Mouse (Mus musculus): Measurements from ENCODE around the gene Apip. TPM values are rescaled to one million over a fixed set of nuclear protein-coding genes. Genes with fewer than 3 reads are reported as not detected.

The Apip gene
- polyA plus RNA-seq, 1 experiment from 2014 or later, result 61.6 TPM

GRCm38 (mm10) chr2:103066683-103067551, 6.6 kb upstream of the Apip start:
- ATAC-seq (no peak), DNase-seq (ENCODE audit: low spot score) (no peak)
- Histone ChIP-seq H3K9me3 (replicated peaks; ENCODE audit: control insufficient read depth, low read length) (no peaks in the 10 kb centered on the region), H3K36me3 (ENCODE audit: control insufficient read depth, insufficient read depth, low read length) (no peaks in the 10 kb centered on the region), H3K4me3 (ENCODE audit: low read depth, low read length) (no peak overlapping the region), H3K27ac (ENCODE audit: low read depth, low read length) (no peak overlapping the region), H3K4me2 (ENCODE audit: low read length) (no peak overlapping the region), H3K27me3 (replicated peaks; ENCODE audit: control insufficient read depth, insufficient read depth, low read length) (no peaks in the 10 kb centered on the region), H3K4me1 (ENCODE audit: control insufficient read depth, insufficient read depth, low read length) (peaks cover 16% of the 10 kb centered on the region), H3K9ac (ENCODE audit: low read length) (no peak overlapping the region)
- WGBS, result 82% methylated on average over 8 of the region's 8 CpGs

- DNase-seq (ENCODE audit: low spot score), result no peak
- Histone ChIP-seq H3K9ac (ENCODE audit: low read length) (no peak overlapping the region), H3K36me3 (ENCODE audit: control insufficient read depth, insufficient read depth, low read length) (no peaks in the 10 kb centered on the region), H3K27ac (ENCODE audit: low read depth, low read length) (no peak overlapping the region), H3K27me3 (replicated peaks; ENCODE audit: control insufficient read depth, insufficient read depth, low read length) (no peaks in the 10 kb centered on the region), H3K4me2 (ENCODE audit: low read length) (no peak overlapping the region), H3K9me3 (replicated peaks; ENCODE audit: control insufficient read depth, low read length) (no peaks in the 10 kb centered on the region), H3K4me1 (ENCODE audit: control insufficient read depth, insufficient read depth, low read length) (peaks cover 23% of the 10 kb centered on the region), H3K4me3 (ENCODE audit: low read depth, low read length) (no peak overlapping the region)
- no peak for ATAC-seq
- WGBS, result 92% methylated on average over 2 of the region's 2 CpGs
Observed at GRCm38 (mm10) chr2:103067552-103068207, 5.8 kb upstream of the Apip start.

GRCm38 (mm10) chr2:103068602-103069001, 4.9 kb upstream of the Apip start:
- no peaks in the 10 kb centered on the region for H3K36me3 ChIP-seq (ENCODE audit: control insufficient read depth, insufficient read depth, low read length)
- no peak for ATAC-seq
- no peaks in the 10 kb centered on the region for H3K27me3 ChIP-seq (replicated peaks; ENCODE audit: control insufficient read depth, insufficient read depth, low read length)
- no peak for DNase-seq (ENCODE audit: low spot score)
- WGBS, result 91% methylated on average over 1 of the region's 1 CpGs
- H3K4me1 ChIP-seq (ENCODE audit: control insufficient read depth, insufficient read depth, low read length), result peaks cover 19% of the 10 kb centered on the region
- no peak overlapping the region for H3K4me3 ChIP-seq (ENCODE audit: low read depth, low read length)
- no peak overlapping the region for H3K27ac ChIP-seq (ENCODE audit: low read depth, low read length)
- H3K9me3 ChIP-seq (replicated peaks; ENCODE audit: control insufficient read depth, low read length), result no peaks in the 10 kb centered on the region
- H3K9ac ChIP-seq (ENCODE audit: low read length), result no peak overlapping the region
- H3K4me2 ChIP-seq (ENCODE audit: low read length), result no peak overlapping the region

GRCm38 (mm10) chr2:103069752-103070405, 3.6 kb upstream of the Apip start:
- Histone ChIP-seq H3K27ac (ENCODE audit: low read depth, low read length) (no peak overlapping the region), H3K4me3 (ENCODE audit: low read depth, low read length) (no peak overlapping the region), H3K4me1 (ENCODE audit: control insufficient read depth, insufficient read depth, low read length) (peaks cover 19% of the 10 kb centered on the region), H3K36me3 (ENCODE audit: control insufficient read depth, insufficient read depth, low read length) (no peaks in the 10 kb centered on the region), H3K27me3 (replicated peaks; ENCODE audit: control insufficient read depth, insufficient read depth, low read length) (no peaks in the 10 kb centered on the region), H3K4me2 (ENCODE audit: low read length) (no peak overlapping the region), H3K9ac (ENCODE audit: low read length) (no peak overlapping the region), H3K9me3 (replicated peaks; ENCODE audit: control insufficient read depth, low read length) (no peaks in the 10 kb centered on the region)
- no peak for DNase-seq (ENCODE audit: low spot score)
- ATAC-seq, result no peak
- WGBS, result 94% methylated on average over 5 of the region's 5 CpGs

- no peaks in the 10 kb centered on the region for H3K9me3 ChIP-seq (replicated peaks; ENCODE audit: control insufficient read depth, low read length)
- DNase-seq (ENCODE audit: low spot score) (no peak), ATAC-seq (no peak)
- no peaks in the 10 kb centered on the region for H3K36me3 ChIP-seq (ENCODE audit: control insufficient read depth, insufficient read depth, low read length)
- WGBS, result 62% methylated on average over 3 of the region's 3 CpGs
- H3K4me2 ChIP-seq (ENCODE audit: low read length), result no peak overlapping the region
- H3K4me1 ChIP-seq (ENCODE audit: control insufficient read depth, insufficient read depth, low read length), result peaks cover 19% of the 10 kb centered on the region
- H3K27me3 ChIP-seq (replicated peaks; ENCODE audit: control insufficient read depth, insufficient read depth, low read length), result no peaks in the 10 kb centered on the region
- no peak overlapping the region for H3K4me3 ChIP-seq (ENCODE audit: low read depth, low read length)
- H3K27ac ChIP-seq (ENCODE audit: low read depth, low read length), result no peak overlapping the region
- H3K9ac ChIP-seq (ENCODE audit: low read length), result no peak overlapping the region
Observed at GRCm38 (mm10) chr2:103070586-103070985, 2.9 kb upstream of the Apip start.

GRCm38 (mm10) chr2:103081117-103081516, 7.6 kb downstream of the Apip start:
- DNase-seq (ENCODE audit: low spot score) (no peak), ATAC-seq (no peak)
- no peak overlapping the region for H3K4me3 ChIP-seq (ENCODE audit: low read depth, low read length)
- H3K4me1 ChIP-seq (ENCODE audit: control insufficient read depth, insufficient read depth, low read length), result no peaks in the 10 kb centered on the region
- H3K4me2 ChIP-seq (ENCODE audit: low read length), result no peak overlapping the region
- no peaks in the 10 kb centered on the region for H3K9me3 ChIP-seq (replicated peaks; ENCODE audit: control insufficient read depth, low read length)
- H3K27ac ChIP-seq (ENCODE audit: low read depth, low read length), result no peak overlapping the region
- H3K27me3 ChIP-seq (replicated peaks; ENCODE audit: control insufficient read depth, insufficient read depth, low read length), result no peaks in the 10 kb centered on the region
- no peak overlapping the region for H3K9ac ChIP-seq (ENCODE audit: low read length)
- 0 out of 2 replicates have a peak, but pooled peaks cover 3% of the 10 kb centered on the region for H3K36me3 ChIP-seq (ENCODE audit: control insufficient read depth, insufficient read depth, low read length)
- 77% methylated on average over 6 of the region's 6 CpGs for WGBS

- Histone ChIP-seq H3K36me3 (ENCODE audit: control insufficient read depth, insufficient read depth, low read length) (0 out of 2 replicates have a peak, but pooled peaks cover 3% of the 10 kb centered on the region), H3K9ac (ENCODE audit: low read length) (no peak overlapping the region), H3K27ac (ENCODE audit: low read depth, low read length) (no peak overlapping the region), H3K27me3 (replicated peaks; ENCODE audit: control insufficient read depth, insufficient read depth, low read length) (no peaks in the 10 kb centered on the region), H3K4me2 (ENCODE audit: low read length) (no peak overlapping the region), H3K4me1 (ENCODE audit: control insufficient read depth, insufficient read depth, low read length) (no peaks in the 10 kb centered on the region), H3K4me3 (ENCODE audit: low read depth, low read length) (no peak overlapping the region), H3K9me3 (replicated peaks; ENCODE audit: control insufficient read depth, low read length) (no peaks in the 10 kb centered on the region)
- DNase-seq (ENCODE audit: low spot score), result no peak
- ATAC-seq, result no peak
- 86% methylated on average over 5 of the region's 5 CpGs for WGBS
Observed at GRCm38 (mm10) chr2:103081706-103082105, 8.2 kb downstream of the Apip start.

GRCm38 (mm10) chr2:103082853-103083252, 9.4 kb downstream of the Apip start:
- H3K27me3 ChIP-seq (replicated peaks; ENCODE audit: control insufficient read depth, insufficient read depth, low read length), result no peaks in the 10 kb centered on the region
- no peak for DNase-seq (ENCODE audit: low spot score)
- no peaks in the 10 kb centered on the region for H3K4me1 ChIP-seq (ENCODE audit: control insufficient read depth, insufficient read depth, low read length)
- no peaks in the 10 kb centered on the region for H3K9me3 ChIP-seq (replicated peaks; ENCODE audit: control insufficient read depth, low read length)
- no peak overlapping the region for H3K27ac ChIP-seq (ENCODE audit: low read depth, low read length)
- no peak overlapping the region for H3K4me3 ChIP-seq (ENCODE audit: low read depth, low read length)
- no peak overlapping the region for H3K9ac ChIP-seq (ENCODE audit: low read length)
- H3K36me3 ChIP-seq (ENCODE audit: control insufficient read depth, insufficient read depth, low read length), result peaks cover 9% of the 10 kb centered on the region; the same call in 1 of the 2 replicates
- ATAC-seq, result no peak
- H3K4me2 ChIP-seq (ENCODE audit: low read length), result no peak overlapping the region
- WGBS, result 75% methylated on average over 7 of the region's 7 CpGs

All from forebrain, embryonic 14.5 days (tissue).